Mouse (Mus musculus) liver, embryonic 16.5 days (tissue): Measurements from ENCODE around the gene Anks3. TPM values are rescaled to one million over a fixed set of nuclear protein-coding genes. Genes with fewer than 3 reads are reported as not detected.

Experiments used
- ATAC-seq: fragments of 200-750 bp; cut with Nextera tagmentation; 2 replicates; pipeline ENCODE4 v1.8.0; 2017; ENCODE audit warnings: low read depth, mild to moderate bottlenecking, moderate number of reproducible peaks, moderate library complexity
- H3K27ac ChIP-seq: fragments of 300-500 bp; sonication (generic); 2 replicates; pipeline ENCODE4 v1.5.1; 2014; ENCODE audit warnings: mild to moderate bottlenecking, low read length
- H3K27me3 ChIP-seq: fragments of 300-500 bp; sonication (generic); 2 replicates; pipeline ENCODE4 v1.6.1; 2014; ENCODE audit warnings: low read depth, low read length, mixed read lengths; ENCODE audit not compliant: control insufficient read depth, insufficient read depth
- H3K36me3 ChIP-seq: fragments of 300-500 bp; sonication (generic); 2 replicates; pipeline ENCODE4 v1.6.1; 2014; ENCODE audit warnings: mild to moderate bottlenecking; ENCODE audit not compliant: control insufficient read depth, insufficient read depth
- H3K4me1 ChIP-seq: fragments of 300-500 bp; sonication (generic); 2 replicates; pipeline ENCODE4 v1.6.1; 2014; ENCODE audit warnings: low read depth, low read length, mixed read lengths; ENCODE audit not compliant: control insufficient read depth
- H3K4me2 ChIP-seq: fragments of 300-500 bp; sonication (generic); 2 replicates; pipeline ENCODE4 v1.6.1; 2014; ENCODE audit warnings: low read depth, low read length, mixed read lengths
- H3K4me3 ChIP-seq: fragments of 300-500 bp; sonication (generic); 2 replicates; pipeline ENCODE4 v1.5.1; 2014; ENCODE audit warnings: low read depth, mild to moderate bottlenecking, low read length
- H3K9ac ChIP-seq: fragments of 300-500 bp; sonication (generic); 2 replicates; pipeline ENCODE4 v1.6.1; 2014; ENCODE audit warnings: low read depth, low read length
- H3K9me3 ChIP-seq: fragments of 300-500 bp; sonication (generic); replicated peaks from 2 replicates; pipeline ENCODE4 v1.6.1; 2016; ENCODE audit warnings: low read length; ENCODE audit not compliant: control insufficient read depth
- WGBS: fragments of 180-500 bp; shearing (Covaris S2); extraction: QIAGEN DNeasy Blood & Tissue Kit; methylation state at CpG from one replicate; pipeline ENCODE4 v1.1.7; 2014; ENCODE audit not compliant: insufficient replicate concordance; 5-methylcytosine and 5-hydroxymethylcytosine counted together
- polyA plus RNA-seq: library from polyadenylated mRNA; unstranded; fragments of >200 nt; fragmentation: Nextera tagmentation; extraction: Ambion mirVana; gene quantifications from 2 replicates; pipeline ENCODE4 v1.2.1, GENCODE M21; 2015

The Anks3 gene
- polyA plus RNA-seq, 1 experiment from 2014 or later = 16.5 TPM

GRCm38 (mm10) chr16:4938989-4939388, 25.0 kb downstream of the Anks3 start:
- Histone ChIP-seq H3K36me3 (peaks cover 18% of the 10 kb centered on the region), H3K27ac (peak overlapping the region; percentile 81), H3K4me1 (peaks cover 7% of the 10 kb centered on the region), H3K4me3 (peak overlapping the region; percentile 83), H3K9ac (peak overlapping the region; percentile 83), H3K4me2 (peak overlapping the region; percentile 94), H3K9me3 (no peaks in the 10 kb centered on the region), H3K27me3 (no peaks in the 10 kb centered on the region)
- WGBS = under 1% methylated on average over 28 of the region's 28 CpGs
- ATAC-seq = peak; percentile 91

- peaks cover 19% of the 10 kb centered on the region for H3K36me3 ChIP-seq
- WGBS = 8% methylated on average over 2 of the region's 2 CpGs
- H3K4me1 ChIP-seq = peaks cover 7% of the 10 kb centered on the region
- peak within 1 kb of the TSS; percentile 81 for H3K27ac ChIP-seq
- H3K9ac ChIP-seq = peak within 1 kb of the TSS; percentile 83
- H3K4me2 ChIP-seq = peak within 1 kb of the TSS; percentile 94
- ATAC-seq = no peak
- peak within 1 kb of the TSS; percentile 83 for H3K4me3 ChIP-seq
- no peaks in the 10 kb centered on the region for H3K9me3 ChIP-seq
- no peaks in the 10 kb centered on the region for H3K27me3 ChIP-seq
Observed at GRCm38 (mm10) chr16:4938461-4938860, 25.5 kb downstream of the Anks3 start, which contains the start of gene Nudt16l1. Gene Nudt16l1, plus strand, starts transcription at chr16:4938761.

DNA sequence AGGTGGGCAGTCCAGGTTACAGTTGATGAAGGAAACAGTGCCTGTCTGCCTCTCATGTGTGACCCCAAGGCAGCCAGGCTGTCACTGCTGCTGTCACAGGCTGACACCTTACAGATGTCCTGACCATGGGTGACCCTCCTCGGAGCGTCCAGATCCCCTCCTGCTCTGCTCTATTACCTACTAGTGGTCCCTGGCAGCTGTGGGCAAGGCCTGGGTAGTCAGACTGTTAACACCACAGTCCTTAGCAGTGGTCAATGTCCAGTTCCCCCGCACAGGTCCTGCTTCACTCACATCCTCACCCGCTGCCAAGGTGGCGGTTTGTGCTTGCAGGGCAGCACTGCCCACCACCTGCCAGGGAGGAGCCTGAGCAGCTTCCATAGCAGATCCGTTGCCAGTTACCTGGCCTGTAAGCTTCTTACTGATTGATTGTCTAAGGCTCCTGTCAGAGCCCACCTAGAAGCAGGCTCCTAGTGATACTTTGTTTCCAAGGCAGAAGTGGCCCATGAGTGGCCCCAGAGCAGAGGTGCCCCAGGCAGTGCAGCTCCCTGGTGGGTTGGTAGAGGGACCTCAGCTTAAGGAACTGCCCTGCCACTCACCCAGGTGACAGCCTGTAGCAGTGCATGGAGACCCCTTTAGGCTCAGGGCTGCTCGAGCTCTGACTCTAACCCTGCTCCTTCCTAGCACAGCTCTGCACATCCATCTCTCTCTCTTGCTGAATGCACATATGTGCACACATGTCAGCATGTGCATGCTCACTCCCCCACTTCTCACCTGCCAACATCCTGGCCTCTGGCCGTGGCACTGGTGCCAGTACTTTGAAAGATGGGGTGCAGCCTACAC, 26.4 kb downstream of the Anks3 start:
- ATAC-seq = no peak
- Histone ChIP-seq H3K4me1 (peaks cover 7% of the 10 kb centered on the region), H3K9me3 (no peaks in the 10 kb centered on the region), H3K36me3 (peaks cover 14% of the 10 kb centered on the region), H3K4me2 (no peak overlapping the region), H3K4me3 (no peak overlapping the region), H3K27ac (no peak overlapping the region), H3K9ac (no peak overlapping the region), H3K27me3 (no peaks in the 10 kb centered on the region)
- WGBS = 74% methylated on average over 8 of the region's 8 CpGs

DNA sequence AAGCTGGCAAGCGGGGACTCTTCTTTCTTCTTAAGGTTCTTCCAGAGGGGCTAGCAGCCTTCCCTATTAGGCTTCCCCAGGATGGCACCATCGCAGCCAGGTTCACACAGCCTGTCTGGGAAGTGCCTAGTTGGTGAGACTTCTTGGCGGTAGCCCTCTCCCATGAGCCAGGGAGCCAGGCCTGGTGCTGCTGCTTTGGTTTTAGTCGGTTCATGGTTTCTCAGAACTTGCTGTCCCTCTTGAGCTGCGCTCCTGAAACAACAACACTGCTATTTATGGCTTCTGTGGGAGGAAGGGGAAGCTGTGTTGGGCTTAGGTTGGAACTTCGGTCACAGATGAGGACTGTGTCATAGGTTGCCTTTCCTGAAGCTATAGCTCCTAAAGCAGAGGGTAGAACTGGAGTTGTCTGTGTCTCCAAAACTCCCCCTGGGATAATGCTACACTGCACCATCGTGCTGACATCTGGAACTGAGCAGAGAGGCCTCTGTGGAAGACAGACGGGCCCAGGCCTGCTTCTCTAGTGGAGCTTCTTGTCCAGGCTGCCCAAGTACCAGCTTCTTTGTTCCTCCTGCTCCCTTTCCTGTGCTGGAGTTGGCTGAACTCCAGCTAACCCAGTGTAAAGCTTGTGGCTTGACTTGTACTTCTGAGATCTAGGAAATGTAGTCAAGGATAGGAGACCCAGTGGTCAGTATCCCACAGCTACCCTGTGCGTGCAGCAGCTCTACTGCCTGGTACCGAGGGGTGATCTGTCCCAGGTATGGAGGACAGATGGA, 27.9 kb downstream of the Anks3 start:
- H3K27me3 ChIP-seq = no peaks in the 10 kb centered on the region
- no peak overlapping the region for H3K27ac ChIP-seq
- peaks cover 2% of the 10 kb centered on the region for H3K36me3 ChIP-seq
- H3K9me3 ChIP-seq = no peaks in the 10 kb centered on the region
- no peak overlapping the region for H3K4me3 ChIP-seq
- no peak overlapping the region for H3K9ac ChIP-seq
- ATAC-seq = no peak
- no peak overlapping the region for H3K4me2 ChIP-seq
- 56% methylated on average over 10 of the region's 10 CpGs for WGBS
- H3K4me1 ChIP-seq = peaks cover 13% of the 10 kb centered on the region

DNA sequence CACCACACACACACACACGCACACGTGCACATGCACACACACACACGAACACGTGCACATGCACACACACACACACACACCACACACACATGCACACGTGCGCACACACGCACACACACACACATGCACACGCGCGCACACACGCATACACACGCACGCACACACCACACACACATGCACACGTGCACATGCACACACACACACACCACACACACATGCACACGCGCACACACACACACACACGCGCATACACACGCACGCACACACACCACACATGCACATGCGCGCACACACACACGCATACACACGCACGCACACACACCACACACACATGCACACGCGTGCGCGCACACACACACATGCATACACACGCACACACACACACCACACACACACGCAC, 28.6 kb downstream of the Anks3 start:
- WGBS = 89% methylated on average over 31 of the region's 31 CpGs
- no peak overlapping the region for H3K4me3 ChIP-seq
- no peaks in the 10 kb centered on the region for H3K9me3 ChIP-seq
- no peaks in the 10 kb centered on the region for H3K27me3 ChIP-seq
- ATAC-seq = no peak
- H3K9ac ChIP-seq = no peak overlapping the region
- H3K36me3 ChIP-seq = peaks cover 2% of the 10 kb centered on the region
- no peak overlapping the region for H3K4me2 ChIP-seq
- no peak overlapping the region for H3K27ac ChIP-seq
- H3K4me1 ChIP-seq = peaks cover 13% of the 10 kb centered on the region

- ATAC-seq = 0 out of 2 replicates have a peak, but pooled peaks have one; percentile 20
- Histone ChIP-seq H3K27ac (no peak overlapping the region), H3K9me3 (no peaks in the 10 kb centered on the region), H3K9ac (no peak overlapping the region), H3K4me3 (no peak overlapping the region), H3K4me1 (peaks cover 6% of the 10 kb centered on the region), H3K4me2 (no peak overlapping the region), H3K36me3 (peaks cover 7% of the 10 kb centered on the region), H3K27me3 (no peaks in the 10 kb centered on the region)
- 70% methylated on average over 3 of the region's 3 CpGs for WGBS
Observed at GRCm38 (mm10) chr16:4932429-4932828, 31.6 kb downstream of the Anks3 start.

GRCm38 (mm10) chr16:4928474-4928873, 35.5 kb downstream of the Anks3 start:
- H3K27ac ChIP-seq = peak overlapping the region; percentile 47; the same call in 1 of the 2 replicates
- no peak overlapping the region for H3K4me2 ChIP-seq
- H3K27me3 ChIP-seq = no peaks in the 10 kb centered on the region
- ATAC-seq = peak; percentile 45
- peaks cover 10% of the 10 kb centered on the region for H3K36me3 ChIP-seq
- WGBS = 50% methylated on average over 2 of the region's 2 CpGs
- H3K9ac ChIP-seq = no peak overlapping the region
- peaks cover 6% of the 10 kb centered on the region for H3K4me1 ChIP-seq
- H3K9me3 ChIP-seq = no peaks in the 10 kb centered on the region
- H3K4me3 ChIP-seq = no peak overlapping the region

DNA sequence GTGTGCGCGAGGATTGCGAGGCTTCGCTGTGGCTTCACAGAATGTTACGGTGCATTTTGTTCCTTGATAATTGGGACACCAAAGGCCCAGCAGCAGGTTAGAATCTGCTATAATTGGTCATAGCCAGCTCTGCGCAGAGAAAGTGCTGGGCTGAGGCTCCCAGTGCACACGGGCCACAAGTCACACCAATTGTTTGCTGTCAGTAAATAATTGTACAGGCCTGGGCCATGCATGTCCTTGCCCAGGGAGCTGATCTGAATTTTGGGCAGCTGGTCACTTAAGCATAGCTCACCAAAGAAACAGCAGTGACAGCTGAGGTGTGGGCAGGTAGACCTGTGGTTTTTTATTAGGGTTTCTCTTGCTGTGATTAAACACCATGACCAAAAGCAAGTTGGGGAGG, 36.0 kb downstream of the Anks3 start:
- peaks cover 10% of the 10 kb centered on the region for H3K36me3 ChIP-seq
- H3K27me3 ChIP-seq = no peaks in the 10 kb centered on the region
- H3K9ac ChIP-seq = no peak overlapping the region
- peak overlapping the region; percentile 47 for H3K27ac ChIP-seq
- H3K4me3 ChIP-seq = no peak overlapping the region
- 83% methylated on average over 7 of the region's 7 CpGs for WGBS
- peak; percentile 71 for ATAC-seq
- H3K4me1 ChIP-seq = peaks cover 6% of the 10 kb centered on the region
- no peak overlapping the region for H3K4me2 ChIP-seq
- H3K9me3 ChIP-seq = no peaks in the 10 kb centered on the region

DNA sequence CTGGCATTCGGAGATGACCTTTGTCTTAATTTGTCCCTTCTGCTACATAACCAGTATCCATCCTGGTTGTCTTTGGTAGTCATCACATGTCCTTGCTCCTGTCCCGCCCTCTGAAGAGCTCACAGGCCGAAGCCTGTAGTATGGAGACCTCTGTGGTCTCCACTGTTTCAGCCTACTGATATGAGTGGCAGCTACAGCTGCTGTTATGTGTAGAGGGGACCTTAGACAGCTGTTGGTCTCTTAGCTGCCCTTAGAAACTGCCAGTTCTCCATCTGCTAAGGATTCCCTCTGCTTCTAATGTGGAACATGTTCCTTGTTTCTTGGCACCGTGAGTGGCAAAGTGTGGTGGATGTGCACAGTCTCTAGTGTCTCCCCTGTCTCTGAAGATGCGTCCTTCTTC, 40.0 kb downstream of the Anks3 start:
- H3K4me1 ChIP-seq = no peaks in the 10 kb centered on the region; the same call in 1 of the 2 replicates
- WGBS = 69% methylated on average over 5 of the region's 5 CpGs
- no peak for ATAC-seq
- H3K4me2 ChIP-seq = no peak overlapping the region
- H3K9ac ChIP-seq = no peak overlapping the region
- no peaks in the 10 kb centered on the region for H3K27me3 ChIP-seq
- H3K27ac ChIP-seq = no peak overlapping the region
- no peak overlapping the region for H3K4me3 ChIP-seq
- H3K36me3 ChIP-seq = peaks cover 6% of the 10 kb centered on the region
- H3K9me3 ChIP-seq = no peaks in the 10 kb centered on the region
